Mouse (Mus musculus): Measurements from ENCODE around the gene Zbtb48. TPM values are rescaled to one million over a fixed set of nuclear protein-coding genes. Genes with fewer than 3 reads are reported as not detected.
A peak's percentile ranks its signal among the peaks of the same experiment; 100 is the strongest.

Zbtb48 gene
- polyA plus RNA-seq, 1 experiment from 2014 or later: 14.5 TPM

DNA sequence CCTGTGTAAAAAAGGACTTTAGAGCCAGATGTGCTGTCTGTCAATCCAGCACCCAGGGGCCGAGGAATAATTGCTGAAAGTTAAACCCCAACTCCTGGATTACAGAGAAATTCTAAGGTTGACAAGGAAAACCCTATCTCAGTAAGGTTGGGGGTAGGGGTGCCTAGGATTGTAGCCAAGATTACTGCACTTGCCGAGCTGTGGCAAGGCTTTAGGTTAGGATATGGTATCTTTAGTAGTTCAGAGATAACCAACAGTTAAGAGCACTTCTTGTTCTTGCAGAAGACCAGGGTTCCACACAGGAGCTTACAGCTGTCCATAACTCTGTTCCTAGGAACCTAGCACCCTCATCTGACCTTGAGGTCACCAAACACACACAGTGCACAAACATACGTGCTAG lies 29.8 kb downstream of the Zbtb48 start:
- Histone ChIP-seq H3K36me3 (ENCODE audit: control insufficient read depth, insufficient read depth) (no peaks in the 10 kb centered on the region), H3K27me3 (ENCODE audit: control insufficient read depth, insufficient read depth, low read length) (no peaks in the 10 kb centered on the region), H3K4me3 (ENCODE audit: low read length) (no peak overlapping the region), H3K4me1 (ENCODE audit: control insufficient read depth, insufficient read depth, low read length) (peaks cover 18% of the 10 kb centered on the region), H3K4me2 (ENCODE audit: low read depth, low read length) (peak overlapping the region; percentile 65), H3K9ac (ENCODE audit: low read length) (no peak overlapping the region), H3K9me3 (replicated peaks; ENCODE audit: control insufficient read depth, low read length) (no peaks in the 10 kb centered on the region), H3K27ac (ENCODE audit: low read length) (no peak overlapping the region)
- whole genome bisulfite sequencing: 56% methylated on average over 3 of the region's 3 CpGs
- no peak for ATAC-seq (replicated peaks; ENCODE audit: extremely low read depth, insufficient read depth, low FRiP score)

DNA sequence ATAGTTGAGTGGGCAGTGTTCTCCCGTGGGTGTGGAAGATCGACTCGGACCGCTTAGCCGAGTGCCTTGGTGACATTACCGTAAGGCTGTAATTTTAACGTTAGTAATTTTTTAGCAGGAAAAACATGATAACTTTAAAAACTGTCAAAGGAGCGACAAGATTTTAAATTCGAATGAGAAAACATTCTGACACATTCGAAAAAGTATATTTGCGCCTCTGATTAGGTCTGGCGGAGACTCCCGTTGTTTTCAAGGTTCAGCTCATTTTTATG lies 30.6 kb downstream of the Zbtb48 start:
- Histone ChIP-seq H3K27ac (ENCODE audit: low read length) (peak overlapping the region; percentile 91), H3K4me1 (ENCODE audit: control insufficient read depth, insufficient read depth, low read length) (peaks cover 18% of the 10 kb centered on the region), H3K9me3 (replicated peaks; ENCODE audit: control insufficient read depth, low read length) (no peaks in the 10 kb centered on the region), H3K4me2 (ENCODE audit: low read depth, low read length) (peak overlapping the region; percentile 65), H3K36me3 (ENCODE audit: control insufficient read depth, insufficient read depth) (peaks cover 5% of the 10 kb centered on the region; the same call in 1 of the 2 replicates), H3K27me3 (ENCODE audit: control insufficient read depth, insufficient read depth, low read length) (no peaks in the 10 kb centered on the region), H3K4me3 (ENCODE audit: low read length) (peak overlapping the region; percentile 95), H3K9ac (ENCODE audit: low read length) (peak overlapping the region; percentile 92)
- 4% methylated on average over 13 of the region's 13 CpGs for WGBS
- ATAC-seq (replicated peaks; ENCODE audit: extremely low read depth, insufficient read depth, low FRiP score): no peak

DNA sequence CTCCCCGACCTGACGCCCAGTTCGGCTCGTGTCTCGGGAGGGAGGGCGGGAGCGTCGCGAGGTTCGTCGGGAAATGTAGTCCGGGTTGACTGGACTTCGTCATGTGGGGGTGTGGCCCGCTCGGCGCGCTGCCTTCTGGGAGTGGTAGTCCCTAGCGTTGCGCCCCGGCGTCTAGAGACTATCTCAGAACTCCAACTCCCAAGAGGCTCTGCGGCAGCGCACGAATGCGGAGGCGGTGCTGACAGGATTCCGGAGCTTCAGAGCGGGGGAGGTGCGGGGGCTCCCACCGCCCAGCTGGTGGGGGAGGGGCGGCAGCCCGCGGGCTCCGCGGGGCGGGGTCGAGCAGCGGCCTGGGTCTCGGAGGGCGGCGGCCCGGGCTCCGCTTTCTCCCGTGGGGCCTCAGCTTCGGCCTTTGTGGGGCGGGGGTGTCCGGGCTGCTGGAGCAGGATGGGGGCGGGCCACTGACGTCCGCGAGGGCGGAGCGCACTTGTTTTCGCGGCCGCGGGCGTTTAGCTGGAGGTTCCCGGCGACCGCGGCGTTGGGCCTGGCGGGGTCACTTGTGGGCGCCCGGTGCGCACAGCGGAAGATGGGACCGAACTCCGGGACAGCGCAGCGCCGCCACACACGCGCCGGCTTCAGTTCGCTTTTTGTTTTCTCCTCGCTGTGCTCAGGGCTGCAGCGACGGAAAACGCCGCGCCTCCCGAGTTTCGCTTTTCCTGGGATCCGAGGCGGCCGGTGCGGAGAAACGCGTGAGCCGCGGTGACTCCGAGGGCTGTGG lies 31.1 kb downstream of the Zbtb48 start, which contains the start of gene Phf13:
Phf13 (minus strand) TSS at position 86 of the 778 bp plus-strand sequence.
- WGBS: under 1% methylated on average over 82 of the region's 94 CpGs
- ATAC-seq (replicated peaks; ENCODE audit: extremely low read depth, insufficient read depth, low FRiP score): peak; percentile 96
- Histone ChIP-seq H3K9me3 (replicated peaks; ENCODE audit: control insufficient read depth, low read length) (no peaks in the 10 kb centered on the region), H3K27ac (ENCODE audit: low read length) (peak within 1 kb of the TSS; percentile 91), H3K27me3 (ENCODE audit: control insufficient read depth, insufficient read depth, low read length) (no peaks in the 10 kb centered on the region), H3K9ac (ENCODE audit: low read length) (peak within 1 kb of the TSS; percentile 95), H3K4me1 (ENCODE audit: control insufficient read depth, insufficient read depth, low read length) (peaks cover 18% of the 10 kb centered on the region), H3K36me3 (ENCODE audit: control insufficient read depth, insufficient read depth) (peaks cover 9% of the 10 kb centered on the region), H3K4me2 (ENCODE audit: low read depth, low read length) (peak within 1 kb of the TSS; percentile 83), H3K4me3 (ENCODE audit: low read length) (peak within 1 kb of the TSS; percentile 95)

DNA sequence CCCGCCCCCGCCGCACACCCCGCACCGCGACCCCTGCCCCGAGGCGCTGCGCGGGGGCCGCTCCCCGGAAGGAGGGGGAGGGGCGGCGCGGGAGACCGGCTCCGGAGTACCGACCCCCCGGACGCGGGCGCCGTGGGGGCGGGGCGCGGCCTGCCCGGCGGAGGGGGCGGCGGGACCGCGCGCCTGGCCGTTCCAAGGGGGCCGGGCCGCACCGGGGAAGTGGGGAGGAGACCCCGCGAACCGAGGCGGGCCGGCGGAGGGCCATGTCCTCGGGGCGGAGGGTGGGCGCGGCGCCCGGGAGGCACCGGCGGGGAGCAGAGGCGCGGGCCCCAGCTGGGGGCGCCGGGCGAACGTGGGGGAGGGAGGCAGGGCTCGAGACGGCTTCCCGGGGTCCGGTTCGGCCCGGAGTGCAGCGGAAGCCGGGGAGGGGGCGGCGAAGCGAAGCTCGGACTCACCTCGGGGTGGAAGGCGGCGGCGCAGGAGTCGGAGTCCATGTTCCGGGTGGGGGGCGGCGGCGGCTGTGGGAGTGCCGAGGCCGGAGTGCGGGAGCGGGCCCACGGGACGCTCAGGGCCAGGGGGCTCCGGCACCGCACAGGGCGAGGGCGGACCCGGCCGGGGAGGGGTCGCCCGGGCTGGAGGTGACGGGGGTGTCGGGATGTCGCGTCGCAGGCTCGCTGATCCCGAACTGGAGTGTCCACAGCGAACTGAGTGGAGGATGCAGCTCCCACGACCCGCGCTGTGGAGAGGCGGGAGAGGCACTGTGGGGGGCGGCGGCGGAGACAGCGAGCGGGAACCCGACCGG lies 31.9 kb downstream of the Zbtb48 start:
- H3K9ac ChIP-seq (ENCODE audit: low read length): peak overlapping the region; percentile 95
- WGBS: 1% methylated on average over 75 of the region's 111 CpGs
- peaks cover 18% of the 10 kb centered on the region for H3K4me1 ChIP-seq (ENCODE audit: control insufficient read depth, insufficient read depth, low read length)
- H3K4me2 ChIP-seq (ENCODE audit: low read depth, low read length): peak overlapping the region; percentile 83
- no peaks in the 10 kb centered on the region for H3K9me3 ChIP-seq (replicated peaks; ENCODE audit: control insufficient read depth, low read length)
- H3K27ac ChIP-seq (ENCODE audit: low read length): peak overlapping the region; percentile 84
- peak overlapping the region; percentile 95 for H3K4me3 ChIP-seq (ENCODE audit: low read length)
- H3K36me3 ChIP-seq (ENCODE audit: control insufficient read depth, insufficient read depth): peaks cover 10% of the 10 kb centered on the region
- no peaks in the 10 kb centered on the region for H3K27me3 ChIP-seq (ENCODE audit: control insufficient read depth, insufficient read depth, low read length)
- peak; percentile 8; the same call in 1 of the 2 replicates for ATAC-seq (replicated peaks; ENCODE audit: extremely low read depth, insufficient read depth, low FRiP score)

DNA sequence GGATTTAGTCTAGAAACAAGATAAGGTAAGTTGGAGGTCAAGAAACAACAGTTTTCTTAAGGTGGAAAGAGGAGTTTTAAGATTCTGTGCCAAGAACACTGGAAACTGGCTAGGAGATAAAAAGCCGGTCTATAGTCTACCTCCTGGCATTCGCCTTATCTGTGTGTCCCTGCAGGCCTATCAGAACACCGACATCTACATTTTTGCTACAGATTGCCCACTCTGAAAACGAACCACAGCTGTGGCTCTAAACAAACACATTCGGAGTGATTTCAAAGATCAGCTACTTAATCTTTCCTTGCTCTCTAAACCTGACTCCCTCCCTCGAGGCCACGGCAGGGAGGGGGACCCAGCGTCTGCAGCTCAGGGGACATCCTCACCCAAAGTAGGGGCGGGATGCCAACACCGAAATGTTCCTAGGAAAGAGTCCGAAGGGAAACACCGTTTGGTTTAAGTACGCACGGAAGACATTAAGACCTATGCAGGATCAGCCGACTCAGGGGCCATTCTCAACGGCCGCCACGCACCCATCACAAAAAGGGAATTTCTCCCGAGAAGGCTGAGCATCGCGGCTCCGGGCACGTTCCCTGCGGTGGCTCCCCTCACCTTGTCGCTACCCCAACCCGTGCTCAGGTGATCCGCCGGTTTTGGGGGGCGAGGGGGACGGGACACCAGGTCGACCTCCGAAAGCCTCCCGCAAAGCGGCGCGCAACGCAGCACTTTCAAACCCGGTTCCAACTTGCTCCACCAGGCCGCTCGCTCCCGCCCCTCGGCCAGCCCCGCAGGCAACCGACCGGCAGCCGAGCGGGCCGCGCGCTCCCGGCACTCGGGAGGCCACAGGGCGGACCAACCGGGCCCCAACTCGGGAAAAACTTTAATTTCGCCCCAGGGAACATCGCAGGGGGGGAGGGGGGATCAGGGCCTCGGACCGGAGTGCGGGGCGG lies 33.0 kb downstream of the Zbtb48 start:
- ATAC-seq (replicated peaks; ENCODE audit: extremely low read depth, insufficient read depth, low FRiP score): no peak
- H3K4me3 ChIP-seq (ENCODE audit: low read length): peak overlapping the region; percentile 95
- peaks cover 18% of the 10 kb centered on the region for H3K4me1 ChIP-seq (ENCODE audit: control insufficient read depth, insufficient read depth, low read length)
- H3K9me3 ChIP-seq (replicated peaks; ENCODE audit: control insufficient read depth, low read length): no peaks in the 10 kb centered on the region
- peak overlapping the region; percentile 83 for H3K4me2 ChIP-seq (ENCODE audit: low read depth, low read length)
- H3K9ac ChIP-seq (ENCODE audit: low read length): peak overlapping the region; percentile 95
- no peaks in the 10 kb centered on the region for H3K27me3 ChIP-seq (ENCODE audit: control insufficient read depth, insufficient read depth, low read length)
- H3K27ac ChIP-seq (ENCODE audit: low read length): peak overlapping the region; percentile 84
- peaks cover 16% of the 10 kb centered on the region for H3K36me3 ChIP-seq (ENCODE audit: control insufficient read depth, insufficient read depth)
- WGBS: 2% methylated on average over 61 of the region's 61 CpGs

DNA sequence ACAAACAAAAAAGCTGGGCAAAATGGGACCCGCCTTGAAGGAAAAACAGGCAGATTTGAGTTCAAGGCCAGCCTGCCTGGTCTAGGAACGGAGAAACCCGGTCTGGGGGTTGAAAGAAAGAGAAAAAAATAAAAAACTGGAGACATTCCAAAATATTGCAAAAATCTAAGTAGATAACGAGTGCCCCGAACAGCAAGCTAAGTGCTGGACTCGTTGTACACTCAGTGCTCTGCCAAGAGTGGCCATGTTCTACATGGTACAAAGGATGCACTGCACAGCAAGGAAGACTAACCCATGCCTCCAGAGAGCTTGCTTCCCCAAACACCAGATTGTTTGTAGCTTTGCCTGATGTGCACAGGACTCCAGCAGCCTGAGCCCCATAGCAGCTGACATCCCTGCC lies 34.4 kb downstream of the Zbtb48 start:
- peaks cover 24% of the 10 kb centered on the region for H3K4me1 ChIP-seq (ENCODE audit: control insufficient read depth, insufficient read depth, low read length)
- H3K9me3 ChIP-seq (replicated peaks; ENCODE audit: control insufficient read depth, low read length): no peaks in the 10 kb centered on the region
- 52% methylated on average over 6 of the region's 6 CpGs for whole genome bisulfite sequencing
- ATAC-seq (replicated peaks; ENCODE audit: extremely low read depth, insufficient read depth, low FRiP score): no peak
- no peaks in the 10 kb centered on the region for H3K27me3 ChIP-seq (ENCODE audit: control insufficient read depth, insufficient read depth, low read length)
- no peak overlapping the region for H3K27ac ChIP-seq (ENCODE audit: low read length)
- H3K36me3 ChIP-seq (ENCODE audit: control insufficient read depth, insufficient read depth): peaks cover 16% of the 10 kb centered on the region
- no peak overlapping the region for H3K4me2 ChIP-seq (ENCODE audit: low read depth, low read length)
- H3K4me3 ChIP-seq (ENCODE audit: low read length): no peak overlapping the region
- 0 out of 2 replicates have a peak overlapping the region, but pooled peaks have one; percentile 8 for H3K9ac ChIP-seq (ENCODE audit: low read length)

DNA sequence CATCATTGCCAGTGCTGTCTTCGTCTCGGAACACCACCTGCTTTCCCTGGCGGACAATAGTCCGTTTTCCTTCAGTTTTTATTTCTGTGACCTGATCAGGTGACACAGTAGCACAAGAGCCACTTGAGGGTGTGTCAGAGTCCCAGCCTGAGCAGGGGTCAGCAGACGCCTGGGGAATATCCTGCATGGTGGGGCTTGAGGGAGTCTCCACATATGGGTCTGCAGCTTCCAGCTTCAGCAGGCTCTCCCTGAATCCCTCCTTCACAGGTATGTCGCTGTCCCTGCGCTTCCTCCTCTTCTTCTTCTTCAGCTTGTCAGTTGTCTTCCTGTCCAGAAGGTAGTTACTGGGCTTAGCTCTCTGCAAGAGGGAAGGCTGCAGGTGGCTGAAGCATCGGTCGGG lies 35.4 kb downstream of the Zbtb48 start:
- Histone ChIP-seq H3K27me3 (ENCODE audit: control insufficient read depth, insufficient read depth, low read length) (no peaks in the 10 kb centered on the region), H3K9me3 (replicated peaks; ENCODE audit: control insufficient read depth, low read length) (no peaks in the 10 kb centered on the region), H3K4me2 (ENCODE audit: low read depth, low read length) (no peak overlapping the region), H3K4me1 (ENCODE audit: control insufficient read depth, insufficient read depth, low read length) (peaks cover 26% of the 10 kb centered on the region), H3K27ac (ENCODE audit: low read length) (no peak overlapping the region), H3K4me3 (ENCODE audit: low read length) (no peak overlapping the region), H3K9ac (ENCODE audit: low read length) (no peak overlapping the region), H3K36me3 (ENCODE audit: control insufficient read depth, insufficient read depth) (peaks cover 16% of the 10 kb centered on the region)
- WGBS: 82% methylated on average over 9 of the region's 9 CpGs
- no peak for ATAC-seq (replicated peaks; ENCODE audit: extremely low read depth, insufficient read depth, low FRiP score)

DNA sequence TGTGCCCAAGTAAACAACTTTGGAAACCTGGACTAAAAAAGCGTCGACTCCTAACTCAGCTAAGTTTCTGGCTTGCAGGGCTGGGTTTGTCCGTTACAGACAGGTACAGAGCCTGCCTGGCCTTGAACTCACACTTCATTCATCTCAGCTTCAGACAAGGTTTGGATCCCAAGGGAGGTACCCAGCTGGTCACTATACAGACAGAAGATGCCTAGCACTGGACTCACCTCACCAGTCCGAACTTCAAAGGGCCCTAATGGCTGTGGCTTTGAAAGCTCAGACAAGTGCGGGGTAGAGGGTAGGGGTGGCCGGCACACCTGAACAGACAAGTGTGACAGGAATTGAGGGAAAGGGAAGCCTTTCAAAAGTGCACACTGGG lies 38.4 kb downstream of the Zbtb48 start:
- Histone ChIP-seq H3K4me3 (ENCODE audit: low read length) (peak overlapping the region; percentile 88), H3K4me2 (ENCODE audit: low read depth, low read length) (peak overlapping the region; percentile 78), H3K27me3 (ENCODE audit: control insufficient read depth, insufficient read depth, low read length) (no peaks in the 10 kb centered on the region), H3K27ac (ENCODE audit: low read length) (peak overlapping the region; percentile 81), H3K4me1 (ENCODE audit: control insufficient read depth, insufficient read depth, low read length) (peaks cover 24% of the 10 kb centered on the region), H3K9ac (ENCODE audit: low read length) (peak overlapping the region; percentile 95), H3K9me3 (replicated peaks; ENCODE audit: control insufficient read depth, low read length) (no peaks in the 10 kb centered on the region), H3K36me3 (ENCODE audit: control insufficient read depth, insufficient read depth) (peaks cover 16% of the 10 kb centered on the region)
- WGBS: 31% methylated on average over 6 of the region's 6 CpGs
- 0 out of 2 replicates have a peak, but pooled peaks have one; percentile 0 for ATAC-seq (replicated peaks; ENCODE audit: extremely low read depth, insufficient read depth, low FRiP score)
